Mouse (Mus musculus) embryo, embryonic 9.5 days (tissue): ENCODE data around the gene Foxa3.
"Not testable (repeated sequence)": the region's sequence is repeated elsewhere in the genome, so short reads cannot be mapped to it uniquely, and the experiment has no call there.

ENCODE experiments used
- DNase-seq: peaks from one replicate; pipeline ENCODE4 v3.0.0-alpha.2; 2017; ENCODE audit errors: extremely low spot score

Gene Foxa3

DNA sequence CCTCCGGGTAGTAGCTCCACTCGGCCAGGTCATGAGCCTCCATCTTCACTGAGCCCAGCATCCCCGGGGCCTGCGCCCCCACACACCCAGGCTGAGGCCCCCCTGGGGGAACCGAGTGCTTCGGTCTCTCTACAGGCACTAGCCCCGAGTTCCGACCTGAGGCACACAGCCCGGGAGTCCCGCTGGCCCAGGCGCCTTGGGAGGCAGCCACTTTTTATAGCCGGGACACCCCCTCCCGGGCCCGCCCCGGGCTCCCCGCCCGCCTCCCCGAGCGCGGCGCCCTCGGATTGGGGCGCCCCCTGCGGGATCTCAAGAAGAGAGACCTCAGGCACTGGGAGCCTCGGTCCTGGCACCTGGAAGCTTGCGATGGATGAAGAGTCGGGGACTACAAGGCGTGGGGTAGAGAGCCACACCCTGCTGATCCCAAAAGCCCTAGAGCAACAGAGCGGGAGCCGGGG is at the start of gene Foxa3:
Gene Foxa3 (minus strand): TSS at position 182 of the 458 bp plus-strand sequence.
- DNase-seq = no peak

DNA sequence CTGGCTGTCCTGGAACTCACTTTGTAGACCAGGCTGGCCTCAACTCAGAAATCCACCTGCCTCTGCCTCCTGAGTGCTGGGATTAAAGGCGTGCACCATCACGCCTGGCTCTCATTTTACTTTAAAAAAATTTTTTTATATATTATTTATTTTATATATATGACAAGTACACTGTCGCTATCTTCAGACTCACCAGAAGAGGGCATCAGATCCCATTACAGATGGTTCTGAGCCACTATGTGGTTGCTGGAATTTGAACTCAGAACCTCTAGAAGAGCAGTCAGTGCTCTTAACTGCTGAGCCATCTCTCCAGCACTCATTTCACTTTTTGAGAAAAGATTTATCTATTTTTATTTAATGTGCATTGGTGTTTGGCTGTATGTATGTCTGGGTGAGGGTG is 47.7 kb upstream of the Foxa3 start:
- not testable (repeated sequence) for DNase-seq

DNA sequence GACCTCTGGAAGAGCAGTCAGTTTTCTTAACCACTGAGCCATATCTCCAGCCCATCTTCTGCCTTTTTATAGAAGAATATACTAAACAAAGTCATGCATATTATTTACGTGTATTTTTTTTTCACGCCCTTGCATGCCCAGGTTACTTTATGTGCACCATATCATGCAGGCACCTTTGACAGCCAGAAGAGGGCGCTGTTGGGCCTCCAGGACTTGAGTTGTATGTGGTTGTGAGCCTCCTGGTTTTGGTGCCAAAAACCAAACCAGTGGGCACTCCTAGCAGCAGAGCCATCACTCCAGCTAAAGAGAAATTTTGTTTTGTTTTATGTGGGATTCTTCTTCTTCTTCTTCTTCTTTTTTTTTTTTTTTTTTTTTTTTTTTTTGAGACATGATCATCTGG is 46.2 kb upstream of the Foxa3 start:
- DNase-seq = no peak

DNA sequence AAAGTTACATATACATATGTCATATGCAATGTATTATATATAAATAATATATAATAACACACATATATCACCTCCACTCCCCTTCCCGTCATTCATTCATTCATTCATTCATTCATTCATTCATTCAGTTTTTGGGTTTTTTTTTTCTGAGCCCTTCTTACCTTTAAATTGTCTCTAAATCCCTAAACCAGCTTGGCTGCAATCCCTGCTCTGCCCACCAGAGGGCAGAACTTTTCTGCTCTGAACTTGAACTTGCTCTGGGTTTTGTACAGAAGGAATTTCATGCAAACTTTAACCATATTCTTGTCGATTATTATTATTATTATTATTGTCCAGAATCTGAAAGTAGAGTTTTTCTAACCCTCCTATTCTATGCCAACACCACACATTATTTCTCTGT is 45.4 kb upstream of the Foxa3 start:
- peak; percentile 63 for DNase-seq

DNA sequence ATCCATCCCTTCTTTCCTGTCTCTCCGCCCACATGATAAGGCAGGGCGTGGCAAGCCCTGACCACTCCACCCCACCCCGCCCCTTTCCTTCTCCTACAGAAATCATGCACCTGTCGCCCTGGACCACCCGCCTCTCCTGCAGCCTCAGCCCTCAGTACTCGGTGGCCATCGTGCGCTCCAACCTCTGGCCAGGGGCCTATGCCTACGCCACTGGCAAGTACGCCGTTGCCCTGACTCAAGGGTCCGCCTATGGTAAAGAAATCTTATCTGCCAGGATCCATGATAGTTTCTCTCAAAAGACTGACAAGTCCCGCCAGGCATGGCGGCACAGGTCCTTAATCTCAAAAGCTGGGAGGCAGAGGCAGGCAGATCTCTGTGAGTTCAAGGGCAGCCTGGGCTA is 44.6 kb upstream of the Foxa3 start:
- no peak for DNase-seq

DNA sequence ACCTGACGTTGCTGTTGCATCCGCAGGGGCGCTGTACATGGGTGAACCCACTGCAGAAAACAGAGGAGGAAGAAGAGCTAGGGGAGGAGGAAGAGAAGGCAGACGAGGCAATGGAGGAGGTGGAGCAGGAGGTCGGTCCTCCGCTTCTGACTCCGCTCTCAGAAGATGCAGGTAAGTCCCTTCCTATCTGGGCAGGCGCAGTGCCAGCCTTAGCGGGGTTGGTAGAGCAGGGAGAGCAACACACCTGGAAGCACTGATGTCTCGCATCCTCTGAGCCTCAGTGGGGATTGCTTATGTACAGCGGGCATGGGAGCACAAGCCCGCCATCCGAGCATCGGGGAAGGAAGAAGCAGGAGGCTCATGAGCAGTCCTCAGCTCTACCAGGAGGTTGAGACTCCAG is 43.7 kb upstream of the Foxa3 start:
- no peak for DNase-seq

DNA sequence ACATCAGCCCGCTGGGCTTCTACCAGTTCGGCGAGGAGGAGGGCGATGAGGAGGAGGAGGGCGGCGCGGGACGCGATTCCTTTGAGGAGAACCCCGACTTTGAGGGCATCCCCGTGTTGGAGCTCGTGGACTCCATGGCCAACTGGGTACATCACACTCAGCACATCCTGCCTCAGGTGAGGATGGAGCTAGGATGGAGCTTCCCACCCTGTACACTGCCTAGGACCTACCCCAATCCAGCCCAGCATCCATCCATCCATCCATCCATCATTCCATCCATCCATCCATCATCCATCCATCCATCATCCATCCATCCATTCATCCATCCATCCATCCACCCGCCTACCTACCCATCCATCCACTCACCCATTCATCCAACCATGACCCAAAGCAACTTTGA is 42.6 kb upstream of the Foxa3 start:
- no peak for DNase-seq

DNA sequence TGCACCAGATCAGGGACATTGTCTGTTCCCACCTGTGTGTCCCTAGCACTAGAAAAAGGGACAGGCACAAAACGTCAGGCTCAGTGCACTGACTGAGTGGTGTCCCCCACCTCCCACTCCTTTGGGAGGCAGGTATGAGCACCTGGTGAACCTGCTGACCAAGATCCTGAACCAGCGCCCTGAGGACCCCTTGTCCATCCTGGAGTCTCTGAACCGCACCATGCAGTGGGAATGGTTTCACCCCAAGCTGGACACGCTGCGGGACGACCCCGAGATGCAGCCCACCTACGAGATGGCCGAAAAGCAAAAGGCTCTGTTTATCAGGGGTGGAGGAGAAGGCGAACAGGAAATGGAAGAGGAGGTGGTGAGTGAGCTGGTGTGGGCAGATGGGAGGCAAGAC is 34.1 kb upstream of the Foxa3 start:
- no peak for DNase-seq

DNA sequence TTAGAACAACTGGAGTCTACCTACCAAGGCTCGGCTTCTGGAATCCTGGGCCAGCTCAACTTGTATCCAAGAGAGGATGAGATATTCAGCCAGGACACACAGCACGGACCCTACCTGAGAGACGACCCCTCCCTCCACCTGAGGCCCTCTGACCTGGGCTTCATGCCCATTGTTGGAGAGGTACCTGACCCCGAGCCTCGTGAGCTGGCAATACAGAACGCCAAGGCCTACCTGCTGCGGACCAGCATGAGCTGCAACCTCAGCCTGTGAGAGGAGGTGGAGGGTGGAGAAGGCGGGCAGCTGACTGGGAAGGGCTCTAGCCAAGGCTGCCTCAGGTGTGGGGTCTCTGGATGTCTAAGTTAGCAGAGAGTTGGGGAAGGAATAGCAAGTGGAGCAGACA is 31.8 kb upstream of the Foxa3 start:
- DNase-seq = no peak

DNA sequence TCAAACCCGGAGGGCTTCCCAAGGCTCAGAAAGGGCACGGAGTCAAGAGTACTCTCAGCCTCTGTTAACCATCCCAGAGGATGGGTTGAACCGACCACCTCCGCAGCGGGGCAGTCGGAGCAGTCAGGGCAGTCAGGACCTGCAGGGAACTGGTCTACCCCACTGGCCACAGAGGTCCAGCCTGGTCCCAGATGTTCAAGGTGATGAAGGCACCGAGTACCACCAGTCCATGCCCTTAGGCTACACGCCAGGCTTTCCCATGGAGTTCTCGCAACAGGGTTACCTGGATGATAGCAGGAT is 31.4 kb upstream of the Foxa3 start:
- no peak for DNase-seq

DNA sequence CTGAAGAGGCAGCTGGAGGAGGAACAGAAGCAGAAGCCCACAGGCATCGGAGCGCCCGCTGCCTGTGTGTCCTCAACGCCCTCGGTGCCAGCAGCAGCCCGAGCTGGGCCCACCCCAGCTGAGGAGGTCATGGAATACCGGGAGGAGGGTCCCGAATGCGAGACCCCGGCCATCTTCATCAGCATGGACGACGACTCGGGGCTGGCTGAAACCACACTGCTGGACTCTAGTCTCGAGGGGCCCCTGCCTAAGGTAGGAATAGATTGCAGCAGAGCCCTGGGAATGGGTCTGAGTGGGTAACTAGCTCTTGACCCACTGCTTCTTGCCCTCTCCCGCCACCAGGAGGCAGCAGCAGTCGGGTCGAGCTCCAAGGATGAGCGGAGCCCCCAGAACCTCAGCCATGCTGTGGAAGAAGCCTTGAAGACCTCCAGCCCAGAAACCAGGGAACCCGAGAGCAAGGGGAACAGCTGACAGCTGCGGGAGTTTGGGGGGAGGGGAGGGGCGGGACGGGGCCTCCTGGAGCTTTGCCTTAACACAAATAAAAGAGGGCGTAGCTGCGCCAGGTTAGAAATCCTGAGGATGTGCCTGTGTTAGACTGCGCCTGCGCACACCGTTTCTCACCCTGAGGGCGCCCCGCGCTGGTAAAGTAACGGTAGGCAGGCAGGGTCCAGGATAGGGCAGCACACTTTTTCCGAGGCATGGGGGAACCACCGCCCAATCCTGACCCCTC is 30.9 kb upstream of the Foxa3 start, which contains the start of gene Rsph6a:
Gene Rsph6a (plus strand): TSS at position 644 of the 730 bp plus-strand sequence.
- peak; percentile 85 for DNase-seq

DNA sequence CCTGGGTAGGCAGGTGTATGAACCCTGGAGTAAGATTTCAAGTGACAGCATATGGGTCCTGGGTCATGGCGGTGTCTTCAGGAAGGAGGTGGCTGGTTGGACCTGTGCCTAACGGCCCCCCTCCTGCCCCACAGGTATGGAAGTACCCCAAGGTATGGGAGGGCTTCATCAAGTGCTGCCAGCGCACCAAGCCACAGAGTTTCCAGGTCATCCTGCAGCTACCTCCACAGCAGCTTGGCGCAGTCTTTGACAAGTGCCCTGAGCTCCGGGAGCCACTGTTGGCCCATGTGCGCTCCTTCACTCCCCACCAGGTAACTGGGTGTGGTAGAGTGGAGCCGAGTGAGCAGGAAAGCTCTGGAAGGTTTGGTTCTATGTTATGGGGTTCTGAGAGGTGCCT is 29.8 kb upstream of the Foxa3 start:
- no peak for DNase-seq

DNA sequence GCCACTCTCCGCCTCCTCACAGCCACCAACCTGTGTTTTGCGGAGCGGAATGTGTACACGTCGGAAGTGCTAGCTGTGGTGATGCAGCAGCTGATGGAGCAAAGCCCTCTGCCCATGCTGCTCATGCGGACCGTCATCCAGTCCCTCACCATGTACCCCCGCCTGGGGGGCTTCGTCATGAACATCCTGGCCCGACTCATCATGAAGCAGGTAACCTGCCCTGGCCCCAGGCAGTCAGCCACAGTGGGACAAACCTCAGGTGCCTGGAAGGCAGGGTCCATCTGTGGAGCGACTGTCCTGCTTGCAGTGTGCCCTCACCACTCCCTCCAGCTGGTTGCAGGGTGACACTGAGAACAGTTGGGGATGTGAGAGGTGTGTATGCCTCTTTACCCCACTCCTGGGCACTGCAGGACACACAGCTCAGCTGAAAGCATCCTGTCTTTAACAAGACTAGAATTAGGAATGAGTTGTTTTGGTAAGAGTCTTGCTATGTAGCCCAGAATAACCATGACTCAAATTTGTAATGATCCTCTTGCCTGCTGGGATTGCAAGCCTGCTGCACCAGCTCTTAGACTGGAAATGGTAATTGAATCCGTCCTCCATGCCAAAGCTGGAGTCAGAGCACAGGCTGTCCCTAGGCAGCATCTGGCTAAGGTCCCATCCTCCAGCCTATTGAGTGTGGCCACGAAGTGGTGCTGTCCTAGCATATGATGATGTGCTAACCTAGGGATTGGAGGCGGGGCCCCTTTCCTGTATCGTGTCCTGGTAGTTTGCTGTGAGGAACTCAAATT is 29.2 kb upstream of the Foxa3 start:
- no peak for DNase-seq

DNA sequence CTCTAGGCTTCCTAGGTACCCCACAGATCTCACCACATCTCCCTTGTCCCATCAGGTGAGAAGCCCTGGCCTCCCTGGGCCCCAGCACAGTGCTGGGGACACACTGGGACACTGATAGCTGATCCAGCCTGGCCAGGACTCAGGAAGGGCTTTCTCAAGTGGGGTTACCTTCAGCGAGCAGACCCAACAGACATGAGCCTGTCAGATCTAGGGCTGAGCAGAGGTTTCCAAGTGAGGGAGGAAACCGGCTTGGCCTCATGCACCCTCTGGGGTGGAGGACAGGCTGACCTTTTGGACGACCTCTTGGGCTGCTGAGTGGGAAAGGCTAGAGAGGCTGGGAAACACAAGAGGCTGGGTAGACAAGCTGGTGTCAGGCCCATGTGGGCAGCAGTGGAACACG is 27.8 kb upstream of the Foxa3 start:
- no peak for DNase-seq

DNA sequence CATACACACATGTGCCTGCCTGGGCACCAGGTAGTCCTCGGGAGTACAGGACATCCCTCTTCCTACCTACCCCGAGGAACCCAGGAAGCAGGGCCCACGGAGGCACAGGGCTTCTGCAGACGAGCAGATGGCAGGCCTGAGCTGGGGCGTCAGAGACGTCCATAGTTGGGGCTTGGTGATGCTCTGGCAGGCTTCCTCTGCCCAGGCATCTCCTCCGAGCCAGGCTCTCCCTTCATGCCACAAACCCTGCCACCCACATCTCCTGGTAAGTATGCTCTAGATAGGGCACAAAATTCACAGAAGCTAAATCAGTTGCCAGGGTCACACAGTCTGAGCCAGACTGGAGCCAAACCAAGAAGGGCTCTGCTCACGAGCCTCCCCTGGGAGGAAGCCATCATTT is 26.8 kb upstream of the Foxa3 start:
- DNase-seq = no peak

DNA sequence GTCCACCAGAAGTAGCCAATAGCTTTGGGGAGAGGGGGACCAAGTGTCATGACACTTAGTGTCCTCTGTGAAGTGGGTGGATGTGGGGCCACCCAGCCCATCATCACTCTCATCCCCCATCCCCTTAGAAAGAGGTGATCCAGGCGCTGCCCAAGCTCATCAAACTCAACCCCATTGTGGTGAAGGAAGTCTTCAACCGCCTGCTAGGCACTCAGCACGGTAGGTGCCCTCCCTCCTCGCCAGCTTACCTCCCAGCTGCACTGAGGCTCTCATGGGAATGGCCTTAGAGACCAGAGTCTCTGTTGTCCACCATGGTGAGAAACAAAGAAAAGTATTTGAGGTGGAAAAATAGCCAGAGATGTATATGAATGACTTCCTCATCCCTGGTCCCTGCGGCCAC is 25.9 kb upstream of the Foxa3 start:
- no peak for DNase-seq

DNA sequence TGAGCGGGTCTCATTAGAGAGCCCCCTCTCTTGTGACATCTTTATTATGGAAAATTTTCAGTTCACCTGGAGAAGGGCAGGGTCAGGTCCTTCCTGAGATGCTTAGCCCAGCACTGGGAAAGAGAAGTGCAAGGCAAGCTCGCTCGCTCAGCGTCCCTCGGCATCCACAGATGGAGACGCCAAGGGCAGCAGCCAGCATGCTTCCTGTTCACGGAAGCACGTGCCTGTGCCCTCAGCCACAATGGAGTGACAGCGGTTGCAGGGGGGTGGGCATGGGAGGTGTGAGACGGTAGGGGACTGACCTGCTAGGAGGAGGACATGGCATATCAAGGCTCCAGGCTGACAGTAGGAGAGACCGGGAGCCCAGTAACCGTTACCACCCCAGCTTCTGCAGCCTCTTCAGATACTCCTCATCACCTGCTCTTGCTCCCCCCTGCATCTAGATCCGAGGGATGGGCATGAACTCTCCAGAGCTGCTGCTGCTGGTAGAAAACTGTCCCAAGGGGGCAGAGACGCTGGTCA is 24.7 kb upstream of the Foxa3 start:
- no peak for DNase-seq

DNA sequence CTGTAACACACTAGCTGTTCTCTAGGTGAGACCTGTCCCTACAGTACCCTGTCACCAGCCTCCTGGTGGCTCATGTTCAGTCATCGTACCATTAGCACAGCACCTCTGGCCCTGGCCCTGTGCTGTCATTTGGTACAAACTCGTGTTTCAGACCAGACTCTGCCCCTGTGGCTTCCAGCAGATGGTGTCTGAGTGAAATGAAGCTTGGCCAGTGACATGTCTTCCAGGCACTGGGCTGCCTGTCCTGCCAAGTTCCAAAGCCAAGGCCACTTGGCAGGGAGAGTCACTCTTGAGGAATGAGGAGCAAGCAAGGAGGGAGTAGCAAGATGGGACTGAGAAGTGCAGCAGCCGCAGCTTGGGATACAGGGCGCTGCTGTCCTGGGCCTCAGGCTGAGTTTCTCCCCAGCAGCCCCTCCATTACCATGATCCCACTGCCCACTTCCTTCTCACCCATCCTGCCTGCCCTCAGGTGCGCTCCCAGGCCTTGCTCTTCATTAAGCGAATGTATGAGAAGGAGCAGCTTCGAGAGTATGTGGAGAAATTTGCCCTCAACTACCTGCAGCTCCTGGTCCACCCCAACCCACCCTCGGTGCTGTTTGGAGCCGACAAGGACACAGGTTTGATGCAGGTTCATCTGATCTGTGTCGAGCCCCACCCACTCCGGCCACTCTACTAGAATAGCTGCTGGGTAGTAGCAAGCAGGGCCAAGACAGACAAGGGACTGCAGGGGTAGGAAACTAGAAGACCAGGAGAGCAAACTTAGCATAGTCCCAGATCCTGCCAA is 23.1 kb upstream of the Foxa3 start:
- DNase-seq = no peak

DNA sequence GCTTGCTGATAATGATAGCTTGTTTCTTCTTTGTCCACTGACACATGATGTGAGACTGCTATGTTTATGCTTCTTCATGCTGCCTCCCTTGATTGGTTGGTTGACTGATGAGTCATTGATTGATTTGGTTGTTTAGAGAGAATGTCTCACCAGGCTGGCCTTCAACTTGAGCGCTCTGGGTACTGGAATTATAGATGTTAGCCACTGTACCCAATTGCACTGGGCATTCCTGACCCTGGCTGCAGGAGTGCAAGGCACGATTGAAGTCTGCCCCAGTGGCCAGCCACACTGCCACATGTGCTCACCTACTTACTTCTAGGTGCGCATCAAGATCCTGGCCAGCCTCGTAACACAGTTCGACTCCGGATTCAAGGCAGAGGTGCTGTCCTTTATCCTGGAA is 21.3 kb upstream of the Foxa3 start:
- no peak for DNase-seq

DNA sequence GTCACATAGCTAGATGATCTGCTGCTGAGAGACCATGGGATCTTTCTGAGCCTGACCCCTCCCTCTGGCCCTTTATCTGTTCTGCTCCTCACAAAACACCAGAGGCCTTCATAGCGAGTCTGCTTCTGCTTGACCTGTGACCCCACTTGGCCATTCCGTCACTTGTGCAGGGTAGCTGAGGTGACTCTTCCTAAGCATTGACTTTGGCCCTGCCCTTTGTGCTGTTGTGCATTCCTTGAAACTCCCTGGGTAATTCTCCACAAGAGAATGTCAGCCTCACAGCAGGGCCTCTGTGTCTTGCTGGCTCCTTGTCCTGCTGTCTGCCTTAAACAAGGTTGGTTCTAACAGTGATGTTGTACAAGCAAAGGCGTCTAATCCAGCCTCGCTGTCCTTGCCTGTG is 8.3 kb upstream of the Foxa3 start:
- DNase-seq = no peak

DNA sequence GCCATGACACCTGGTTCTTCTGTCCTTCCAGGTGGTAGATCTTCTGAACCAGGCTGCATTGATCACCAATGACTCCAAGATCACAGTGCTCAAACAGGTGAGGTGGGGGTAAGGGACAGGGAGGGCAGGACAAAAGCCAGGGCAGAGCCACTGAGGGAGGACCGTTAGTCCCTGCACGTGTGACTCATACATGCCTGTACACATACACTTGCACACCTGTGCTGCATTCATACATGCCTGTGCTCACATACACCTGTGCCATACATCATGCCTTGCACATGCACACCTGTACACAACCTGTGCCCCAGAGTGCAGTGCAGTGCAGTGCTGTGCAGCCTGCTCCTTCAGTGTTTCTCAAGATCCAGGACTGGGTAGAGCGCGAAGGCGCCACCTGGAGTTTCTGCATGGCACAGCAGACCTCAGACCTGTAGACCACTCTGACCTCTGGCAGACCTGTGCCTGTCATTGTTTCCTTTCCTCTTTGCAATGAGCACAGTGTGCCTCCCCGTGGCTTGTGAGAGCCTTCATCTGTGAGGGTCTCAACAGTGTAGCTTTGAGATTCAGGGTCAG is 5.8 kb upstream of the Foxa3 start:
- peak; percentile 68 for DNase-seq

DNA sequence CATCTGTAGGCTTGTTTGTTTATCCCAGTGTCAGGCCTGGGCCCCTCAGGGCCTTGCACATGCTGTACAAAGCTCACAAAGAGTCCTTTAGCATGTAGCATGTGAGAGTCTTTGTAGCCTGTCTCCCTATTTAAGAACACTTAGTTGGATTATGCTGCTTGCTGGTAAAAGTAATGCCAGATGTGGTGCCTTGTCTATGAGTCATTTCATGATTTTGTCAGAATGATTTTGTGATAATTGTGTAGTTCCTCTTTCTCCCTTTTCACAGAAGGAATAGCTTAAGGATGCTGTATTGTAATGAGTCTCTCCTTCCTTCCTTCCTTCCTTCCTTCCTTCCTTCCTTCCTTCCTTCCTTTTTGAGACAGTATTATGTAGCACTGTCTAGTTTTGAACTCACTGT is 4.7 kb upstream of the Foxa3 start:
- no peak for DNase-seq
